Mouse (Mus musculus) liver, embryonic 13.5 days (tissue): Measurements from ENCODE around the gene Iah1. TPM values are rescaled to one million over a fixed set of nuclear protein-coding genes. Genes with fewer than 3 reads are reported as not detected.

Source experiments
- ATAC-seq: fragments of 200-750 bp; cut with Nextera tagmentation; 2 replicates; pipeline ENCODE4 v1.8.0; 2017; ENCODE audit warnings: low read depth, mild to moderate bottlenecking, moderate number of reproducible peaks, moderate library complexity
- DNase-seq: peaks from one replicate; pipeline ENCODE4 v3.0.0; 2022
- H3K27ac ChIP-seq: fragments of 300-500 bp; sonication (generic); 2 replicates; pipeline ENCODE4 v1.5.1; 2015; ENCODE audit warnings: moderate library complexity, mild to moderate bottlenecking, inconsistent platforms
- H3K27me3 ChIP-seq: fragments of 300-500 bp; sonication (generic); 2 replicates; pipeline ENCODE4 v1.6.1; 2015; ENCODE audit warnings: mild to moderate bottlenecking, inconsistent platforms
- H3K36me3 ChIP-seq: fragments of 300-500 bp; sonication (generic); 2 replicates; pipeline ENCODE4 v1.6.1; 2015; ENCODE audit warnings: mild to moderate bottlenecking, inconsistent platforms
- H3K4me1 ChIP-seq: fragments of 300-500 bp; sonication (generic); replicated peaks from 2 replicates; pipeline ENCODE4 v1.6.1; 2015; ENCODE audit warnings: inconsistent platforms
- H3K4me2 ChIP-seq: fragments of 300-500 bp; sonication (generic); 2 replicates; pipeline ENCODE4 v1.6.1; 2015; ENCODE audit warnings: inconsistent platforms, mild to moderate bottlenecking, moderate library complexity
- H3K4me3 ChIP-seq: fragments of 300-500 bp; sonication (generic); replicated peaks from 2 replicates; pipeline ENCODE4 v1.5.1; 2015; ENCODE audit warnings: mild to moderate bottlenecking, inconsistent platforms
- H3K9ac ChIP-seq: fragments of 300-500 bp; sonication (generic); 2 replicates; pipeline ENCODE4 v1.6.1; 2015; ENCODE audit warnings: mild to moderate bottlenecking, inconsistent platforms
- H3K9me3 ChIP-seq: fragments of 300-500 bp; sonication (generic); replicated peaks from 2 replicates; pipeline ENCODE4 v1.6.1; 2016; ENCODE audit warnings: inconsistent platforms
- WGBS: fragments of 180-500 bp; shearing (Covaris S2); methylation state at CpG from one replicate; pipeline ENCODE4 v1.1.7; 2015; ENCODE audit not compliant: insufficient replicate concordance; 5-methylcytosine and 5-hydroxymethylcytosine counted together
- polyA plus RNA-seq: library from polyadenylated mRNA; unstranded; fragments of >200 nt; fragmentation: Nextera tagmentation; extraction: Ambion mirVana; gene quantifications from 2 replicates; pipeline ENCODE4 v1.2.1, GENCODE M21; 2015

Iah1 gene
- polyA plus RNA-seq, 1 experiment from 2014 or later: 30.2 TPM

- H3K4me2 ChIP-seq: no peak overlapping the region
- no peak overlapping the region for H3K27ac ChIP-seq
- H3K27me3 ChIP-seq: no peaks in the 10 kb centered on the region
- DNase-seq: no peak
- no peak for ATAC-seq
- H3K9me3 ChIP-seq: no peaks in the 10 kb centered on the region
- H3K9ac ChIP-seq: no peak overlapping the region
- WGBS: 88% methylated on average over 1 of the region's 1 CpGs
- H3K4me1 ChIP-seq: peaks cover 32% of the 10 kb centered on the region
- H3K4me3 ChIP-seq: no peak overlapping the region
- no peaks in the 10 kb centered on the region for H3K36me3 ChIP-seq
Observed at GRCm38 (mm10) chr12:21370035-21370611, 53.9 kb downstream of the Iah1 start.

GRCm38 (mm10) chr12:21373100-21373819 lies 57.1 kb downstream of the Iah1 start, which contains the start of gene Adam17:
Gene Adam17 (minus strand): TSS chr12:21373632.
- ATAC-seq: peak; percentile 98
- peak within 1 kb of the TSS; percentile 71 for H3K4me3 ChIP-seq
- DNase-seq: peak; percentile 92
- peak within 1 kb of the TSS; percentile 94 for H3K9ac ChIP-seq
- under 1% methylated on average over 55 of the region's 55 CpGs for WGBS
- H3K27ac ChIP-seq: peak within 1 kb of the TSS; percentile 96
- no peaks in the 10 kb centered on the region for H3K9me3 ChIP-seq
- H3K4me1 ChIP-seq: peaks cover 50% of the 10 kb centered on the region
- no peaks in the 10 kb centered on the region for H3K36me3 ChIP-seq
- H3K4me2 ChIP-seq: peak within 1 kb of the TSS; percentile 80
- no peaks in the 10 kb centered on the region for H3K27me3 ChIP-seq

Other genes starting within 250 kb of the Iah1 start
- 51.6 and 64.4 TPM in 2 replicates for gene Cpsf3, start 31.0 kb upstream of the Iah1 start, polyA plus RNA-seq
- 28.7 and 29.3 TPM in 2 replicates for gene Itgb1bp1, start 30.1 kb upstream of the Iah1 start, polyA plus RNA-seq
- 18.1 and 22.2 TPM in 2 replicates for gene Adam17, start 57.2 kb downstream of the Iah1 start, polyA plus RNA-seq
- gene Ywhaq, start 101.2 kb downstream of the Iah1 start, polyA plus RNA-seq: 262 and 303 TPM in 2 replicates